ENCODE assay signal across 30 mouse cellular contexts in genomic region chr7:80178037-80178729, GRCm38 (mm10). TPM values are rescaled to one million over a fixed set of nuclear protein-coding genes. Genes with fewer than 3 reads are reported as not detected.
A peak's percentile ranks its signal among the peaks of the same experiment; 100 is the strongest.
DNase-seq lines count a peak whose midpoint lies in the region; ATAC-seq and TF ChIP-seq lines count a peak whose summit lies in the region.
"Had no signal": no experiment of that assay in that cellular context is flagged by ENCODE, and none has a peak within 500 bp of the region (broad histone marks: within the 10 kb centered on the region; RNA-seq: fewer than 3 reads in every experiment).

No protein-coding gene starts in this region.

- no peak for TF ChIP-seq CTCF in kidney, adult 2 months (conservative IDR thresholded peaks at IDR 0.05; ENCODE audit: insufficient read depth, insufficient read length, low read depth, low read length)

- TF ChIP-seq POLR2A in kidney, adult 2 months (IDR thresholded peaks at IDR 0.05; ENCODE audit: low read depth, low read length): no peak

- H3K4me2 ChIP-seq in kidney, embryonic 15.5 days: no peak overlapping the region
- H3K4me2 ChIP-seq: embryonic facial prominence, embryonic 15.5 days; forebrain, embryonic 12.5 days; heart, embryonic 12.5 days; hindbrain, embryonic 15.5 days; lung, embryonic 15.5 days; midbrain, embryonic 12.5 days; neural tube, embryonic 12.5 days had no signal

- no peak overlapping the region for H3K9ac ChIP-seq in kidney, embryonic 15.5 days
- H3K9ac ChIP-seq: embryonic facial prominence, embryonic 15.5 days; forebrain, embryonic 12.5 days; forebrain, postnatal 0 days; heart, embryonic 12.5 days; hindbrain, embryonic 15.5 days; liver, embryonic 14.5 days; lung, embryonic 15.5 days; midbrain, embryonic 12.5 days; neural tube, embryonic 12.5 days had no signal

- no peak for DNase-seq in heart, embryonic 10.5 days (ENCODE audit: low spot score)
- no peak for DNase-seq in heart, adult 9 months (ENCODE audit: low spot score in 2 of 2)
- peak; percentile 45 for DNase-seq in kidney, adult 2 months
- peak; percentile 48 for DNase-seq in CD4-positive helper T cell, adult 2 months (ENCODE audit: low read depth, low spot score)
- DNase-seq in adrenal gland, postnatal 10 days: peak; percentile 42
- no peak for DNase-seq in thymus, adult 18-20 months
- DNase-seq in yolk sac, embryonic 10.5 days (ENCODE audit: low spot score): no peak
- DNase-seq: B cell, adult 2 months; cerebellum, adult 18-20 months; cerebellum, postnatal 14 days; forebrain, postnatal 0 days; kidney, adult 18-20 months; kidney, postnatal 4 days; layer of hippocampus, postnatal 36 days; left cerebral cortex, postnatal 4 days; right cerebral cortex, adult 18-20 months; spleen, adult 18-20 months had no signal

- H3K4me3 ChIP-seq in heart, embryonic 10.5 days: no peak overlapping the region
- H3K4me3 ChIP-seq in kidney, adult 2 months (ENCODE audit: insufficient read depth, low read depth, low read length): no peak overlapping the region
- no peak overlapping the region for H3K4me3 ChIP-seq in kidney, embryonic 15.5 days (replicated peaks)
- H3K4me3 ChIP-seq: embryonic facial prominence, embryonic 10.5 days; embryonic facial prominence, embryonic 15.5 days; forebrain, embryonic 12.5 days; heart, embryonic 12.5 days; hindbrain, embryonic 10.5 days; hindbrain, embryonic 15.5 days; lung, embryonic 15.5 days; midbrain, embryonic 12.5 days; myocyte; neural tube, embryonic 12.5 days had no signal

- 61% methylated on average over 10 of the region's 10 CpGs for WGBS in heart, embryonic 10.5 days
- 84% methylated on average over 10 of the region's 10 CpGs for WGBS in kidney, adult 2 months
- 92% methylated on average over 10 of the region's 10 CpGs for WGBS in kidney, embryonic 15.5 days

- no peaks in the 10 kb centered on the region for H3K9me3 ChIP-seq in heart, embryonic 10.5 days
- no peaks in the 10 kb centered on the region for H3K9me3 ChIP-seq in kidney, embryonic 15.5 days (replicated peaks)
- H3K9me3 ChIP-seq: embryonic facial prominence, embryonic 10.5 days; embryonic facial prominence, embryonic 15.5 days; forebrain, embryonic 12.5 days; heart, embryonic 12.5 days; hindbrain, embryonic 10.5 days; hindbrain, embryonic 15.5 days; lung, embryonic 15.5 days; midbrain, embryonic 12.5 days; neural tube, embryonic 12.5 days had no signal

- H3K27me3 ChIP-seq in heart, embryonic 10.5 days (ENCODE audit: insufficient read depth, poor library complexity, severe bottlenecking): peaks cover 21% of the 10 kb centered on the region; the same call in 1 of the 2 replicates
- no peaks in the 10 kb centered on the region for H3K27me3 ChIP-seq in kidney, adult 2 months (replicated peaks; ENCODE audit: control insufficient read depth, insufficient read depth, low read length)
- no peaks in the 10 kb centered on the region for H3K27me3 ChIP-seq in kidney, embryonic 15.5 days
- H3K27me3 ChIP-seq: embryonic facial prominence, embryonic 15.5 days; forebrain, embryonic 12.5 days; hindbrain, embryonic 15.5 days; lung, embryonic 15.5 days; midbrain, embryonic 12.5 days; neural tube, embryonic 12.5 days had no signal

- H3K36me3 ChIP-seq in heart, embryonic 10.5 days: no peaks in the 10 kb centered on the region
- no peaks in the 10 kb centered on the region for H3K36me3 ChIP-seq in kidney, adult 2 months (ENCODE audit: control insufficient read depth, insufficient read depth, low read length)
- H3K36me3 ChIP-seq in kidney, embryonic 15.5 days: no peaks in the 10 kb centered on the region
- H3K36me3 ChIP-seq: embryonic facial prominence, embryonic 10.5 days; embryonic facial prominence, embryonic 15.5 days; forebrain, embryonic 12.5 days; heart, embryonic 12.5 days; hindbrain, embryonic 10.5 days; hindbrain, embryonic 15.5 days; lung, embryonic 15.5 days; midbrain, embryonic 12.5 days; neural tube, embryonic 12.5 days had no signal

- peaks cover 29% of the 10 kb centered on the region for H3K4me1 ChIP-seq in heart, embryonic 10.5 days
- H3K4me1 ChIP-seq in kidney, adult 2 months (ENCODE audit: control insufficient read depth, insufficient read depth, low read length): no peaks in the 10 kb centered on the region; the same call in 1 of the 2 replicates
- H3K4me1 ChIP-seq in kidney, embryonic 15.5 days: peaks cover 4% of the 10 kb centered on the region; the same call in 1 of the 2 replicates
- H3K4me1 ChIP-seq: embryonic facial prominence, embryonic 10.5 days; embryonic facial prominence, embryonic 15.5 days; forebrain, embryonic 12.5 days; hindbrain, embryonic 15.5 days; lung, embryonic 15.5 days; midbrain, embryonic 12.5 days; neural tube, embryonic 12.5 days had no signal

- H3K27ac ChIP-seq in heart, embryonic 10.5 days: peak overlapping the region; percentile 47
- no peak overlapping the region for H3K27ac ChIP-seq in kidney, adult 2 months (ENCODE audit: insufficient read depth, low read depth, low read length)
- H3K27ac ChIP-seq in kidney, embryonic 15.5 days: no peak overlapping the region
- H3K27ac ChIP-seq: embryonic facial prominence, embryonic 10.5 days; embryonic facial prominence, embryonic 15.5 days; forebrain, embryonic 12.5 days; hindbrain, embryonic 10.5 days; hindbrain, embryonic 15.5 days; kidney, postnatal 0 days; liver, embryonic 14.5 days; lung, embryonic 15.5 days; midbrain, embryonic 12.5 days; neural tube, embryonic 12.5 days had no signal

- no peak for ATAC-seq in kidney, embryonic 15.5 days (replicated peaks; ENCODE audit: low FRiP score)
- ATAC-seq: forebrain, postnatal 0 days had no signal

RNA-seq across cellular contexts. Expression of gene Sema4b, which starts 8.5 kb away (rescaled TPM):
- polyA plus RNA-seq in heart, embryonic 10.5 days (2016; fragmentation: Nextera tagmentation; extraction: Ambion mirVana): 7.8 and 8.9 TPM in 2 replicates
- 24.4 and 26.3 TPM in 2 replicates for polyA plus RNA-seq in kidney, adult 2 months (2012; rRNA removed)
- 17.1 and 21.9 TPM in 2 replicates for polyA plus RNA-seq in kidney, embryonic 15.5 days (2015; fragmentation: Nextera tagmentation; extraction: Ambion mirVana)
- 10 to 100 TPM; 39.0 to 44.3 TPM for total RNA-seq in adrenal gland, postnatal 10 days (2021)

RNA-seq across cellular contexts. Expression of gene Cib1, which starts 54.4 kb away (rescaled TPM):
- polyA plus RNA-seq in heart, embryonic 10.5 days (2016; fragmentation: Nextera tagmentation; extraction: Ambion mirVana): 61.9 and 74.9 TPM in 2 replicates
- 333 and 344 TPM in 2 replicates for polyA plus RNA-seq in kidney, adult 2 months (2012; rRNA removed)
- 108 and 122 TPM in 2 replicates for polyA plus RNA-seq in kidney, embryonic 15.5 days (2015; fragmentation: Nextera tagmentation; extraction: Ambion mirVana)
- 10 to 100 TPM; 50.6 to 54.9 TPM for total RNA-seq in adrenal gland, postnatal 10 days (2021)

RNA-seq across cellular contexts. Expression of gene Gdpgp1, which starts 54.5 kb away (rescaled TPM):
- 5.2 and 5.8 TPM in 2 replicates for polyA plus RNA-seq in heart, embryonic 10.5 days (2016; fragmentation: Nextera tagmentation; extraction: Ambion mirVana)
- polyA plus RNA-seq in kidney, adult 2 months (2012; rRNA removed): 2.4 and 2.6 TPM in 2 replicates
- polyA plus RNA-seq in kidney, embryonic 15.5 days (2015; fragmentation: Nextera tagmentation; extraction: Ambion mirVana): 3.5 and 3.9 TPM in 2 replicates
- total RNA-seq in adrenal gland, postnatal 10 days (2021): 1 to 10 TPM; 3.0 to 3.9 TPM

Comparison
In these comparisons a context has a peak if more than half of its experiments do, and no peak if none do; other contexts are left out.
1. DNase-seq: peak in kidney, adult 2 months (single experiment), CD4-positive helper T cell, adult 2 months (single experiment) and adrenal gland, postnatal 10 days (single experiment); none in heart, embryonic 10.5 days (single experiment), heart, adult 9 months (0 of 2), thymus, adult 18-20 months (0 of 2) and yolk sac, embryonic 10.5 days (single experiment).